Mouse (Mus musculus) liver, postnatal 0 days (tissue): ENCODE results near the gene A930002H24Rik.

Source experiments
- CTCF ChIP-seq: sonication (generic); IDR thresholded peaks from 2 replicates; pipeline ENCODE4 v1.5.1; 2016; ENCODE audit warnings: antibody characterized with exemption, low read depth
- EP300 ChIP-seq: IDR thresholded peaks from 2 replicates; pipeline ENCODE4 v1.6.1; 2016; ENCODE audit warnings: antibody characterized with exemption, low read depth, mild to moderate bottlenecking

DNA sequence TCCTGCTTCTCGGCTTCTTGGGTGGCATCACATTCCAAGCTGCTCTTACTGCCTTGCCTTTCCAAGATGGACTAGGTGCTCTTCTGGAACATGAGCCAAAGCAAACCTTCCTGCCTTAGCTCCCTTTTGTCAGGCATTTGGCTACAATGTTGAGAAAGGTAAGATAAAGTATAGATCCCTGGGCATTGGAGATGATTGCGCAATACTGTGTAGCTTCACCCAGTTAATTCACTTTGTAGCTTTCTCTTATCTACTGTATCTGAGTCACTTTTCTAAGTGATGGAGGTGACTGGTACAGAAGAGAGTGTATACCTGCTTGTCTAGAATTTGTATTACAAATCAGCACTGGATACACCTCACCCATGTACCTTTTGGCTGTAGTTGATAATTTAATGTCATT lies 23.4 kb upstream of the A930002H24Rik start:
- TF ChIP-seq CTCF (no peak), EP300 (no peak)
